Mouse (Mus musculus) neural tube, embryonic 11.5 days (tissue): Measurements from ENCODE around the gene Chrna5. TPM values are rescaled to one million over a fixed set of nuclear protein-coding genes. Genes with fewer than 3 reads are reported as not detected.

Experiments used
- ATAC-seq: fragments of 200-750 bp; cut with Nextera tagmentation; 2 replicates; pipeline ENCODE4 v1.8.0; 2017; ENCODE audit warnings: moderate number of reproducible peaks, mild to moderate bottlenecking, moderate TSS enrichment, moderate library complexity; ENCODE audit not compliant: insufficient read depth, low FRiP score, low TSS enrichment
- DNase-seq: peaks from one replicate; pipeline ENCODE4 v3.0.0-alpha.2; 2015; ENCODE audit warnings: low spot score
- H3K27ac ChIP-seq: fragments of 300-500 bp; sonication (generic); 2 replicates; pipeline ENCODE4 v1.5.1; 2014; ENCODE audit warnings: low read depth, mild to moderate bottlenecking, low read length
- H3K27me3 ChIP-seq: fragments of 300-500 bp; sonication (generic); 2 replicates; pipeline ENCODE4 v1.6.1; 2014; ENCODE audit warnings: mild to moderate bottlenecking, low read length, mixed read lengths; ENCODE audit not compliant: control insufficient read depth, insufficient read depth
- H3K36me3 ChIP-seq: fragments of 300-500 bp; sonication (generic); 2 replicates; pipeline ENCODE4 v1.6.1; 2014; ENCODE audit warnings: mild to moderate bottlenecking, low read length, moderate library complexity, mixed read lengths; ENCODE audit not compliant: control insufficient read depth, insufficient read depth
- H3K4me1 ChIP-seq: fragments of 300-500 bp; sonication (generic); 2 replicates; pipeline ENCODE4 v1.6.1; 2014; ENCODE audit warnings: low read length, mixed read lengths; ENCODE audit not compliant: control insufficient read depth, insufficient read depth
- H3K4me2 ChIP-seq: fragments of 300-500 bp; sonication (generic); 2 replicates; pipeline ENCODE4 v1.6.1; 2014; ENCODE audit warnings: low read depth, mild to moderate bottlenecking, moderate library complexity
- H3K4me3 ChIP-seq: fragments of 300-500 bp; sonication (generic); 2 replicates; pipeline ENCODE4 v1.5.1; 2014; ENCODE audit warnings: low read depth, low read length
- H3K9ac ChIP-seq: fragments of 300-500 bp; sonication (generic); 2 replicates; pipeline ENCODE4 v1.6.1; 2014; ENCODE audit warnings: mild to moderate bottlenecking, low read length
- H3K9me3 ChIP-seq: fragments of 300-500 bp; sonication (generic); 2 replicates; pipeline ENCODE4 v1.6.1; 2016; ENCODE audit warnings: low read length; ENCODE audit not compliant: control insufficient read depth
- WGBS: fragments of 180-500 bp; shearing (Covaris S2); extraction: QIAGEN DNeasy Blood & Tissue Kit; methylation state at CpG from one replicate; pipeline ENCODE4 v1.1.7; 2014; 5-methylcytosine and 5-hydroxymethylcytosine counted together
- polyA plus RNA-seq: library from polyadenylated mRNA; unstranded; fragments of >200 nt; fragmentation: Nextera tagmentation; extraction: Ambion mirVana; gene quantifications from 2 replicates; pipeline ENCODE4 v1.2.1, GENCODE M21; 2014

Chrna5 gene
- polyA plus RNA-seq, 1 experiment from 2014 or later, result 5.2 TPM

- Histone ChIP-seq H3K4me2 (no peak overlapping the region), H3K27ac (no peak overlapping the region), H3K4me1 (no peaks in the 10 kb centered on the region), H3K9ac (no peak overlapping the region), H3K9me3 (no peaks in the 10 kb centered on the region), H3K27me3 (no peaks in the 10 kb centered on the region), H3K4me3 (no peak overlapping the region), H3K36me3 (no peaks in the 10 kb centered on the region)
- no peak for ATAC-seq
- WGBS, result 72% methylated on average over 4 of the region's 4 CpGs
- DNase-seq, result no peak
These were observed 22.9 kb downstream of the Chrna5 start for GRCm38 (mm10) chr9:55003609-55004008.

- DNase-seq, result no peak
- Histone ChIP-seq H3K9ac (no peak overlapping the region), H3K4me2 (no peak overlapping the region), H3K27ac (no peak overlapping the region), H3K27me3 (no peaks in the 10 kb centered on the region), H3K4me1 (no peaks in the 10 kb centered on the region), H3K36me3 (no peaks in the 10 kb centered on the region), H3K4me3 (no peak overlapping the region), H3K9me3 (no peaks in the 10 kb centered on the region)
- ATAC-seq, result no peak
- WGBS, result 81% methylated on average over 2 of the region's 2 CpGs
These were observed 29.0 kb downstream of the Chrna5 start for GRCm38 (mm10) chr9:55009692-55010091.

- ATAC-seq (no peak), DNase-seq (no peak)
- Histone ChIP-seq H3K36me3 (no peaks in the 10 kb centered on the region; the same call in 1 of the 2 replicates), H3K9ac (no peak overlapping the region), H3K4me3 (no peak overlapping the region), H3K27me3 (no peaks in the 10 kb centered on the region), H3K9me3 (no peaks in the 10 kb centered on the region), H3K4me1 (no peaks in the 10 kb centered on the region), H3K27ac (no peak overlapping the region), H3K4me2 (no peak overlapping the region)
- WGBS, result 46% methylated on average over 6 of the region's 6 CpGs
These were observed 30.1 kb downstream of the Chrna5 start for GRCm38 (mm10) chr9:55010588-55011350.

GRCm38 (mm10) chr9:55016926-55017325 lies 36.2 kb downstream of the Chrna5 start:
- Histone ChIP-seq H3K27ac (no peak overlapping the region), H3K9me3 (no peaks in the 10 kb centered on the region), H3K4me3 (no peak overlapping the region), H3K9ac (no peak overlapping the region), H3K4me1 (no peaks in the 10 kb centered on the region), H3K27me3 (no peaks in the 10 kb centered on the region), H3K36me3 (no peaks in the 10 kb centered on the region; the same call in 1 of the 2 replicates), H3K4me2 (no peak overlapping the region)
- DNase-seq (no peak), ATAC-seq (no peak)
- WGBS, result 80% methylated on average over 3 of the region's 3 CpGs

GRCm38 (mm10) chr9:55023326-55023725 lies 42.6 kb downstream of the Chrna5 start:
- Histone ChIP-seq H3K27me3 (peaks cover 25% of the 10 kb centered on the region), H3K9me3 (no peaks in the 10 kb centered on the region), H3K4me1 (0 out of 2 replicates have a peak, but pooled peaks cover 3% of the 10 kb centered on the region), H3K4me3 (no peak overlapping the region), H3K4me2 (no peak overlapping the region), H3K36me3 (no peaks in the 10 kb centered on the region), H3K27ac (no peak overlapping the region), H3K9ac (no peak overlapping the region)
- 84% methylated on average over 5 of the region's 5 CpGs for WGBS
- ATAC-seq (no peak), DNase-seq (no peak)

GRCm38 (mm10) chr9:55023902-55024583 lies 43.4 kb downstream of the Chrna5 start:
- Histone ChIP-seq H3K4me1 (0 out of 2 replicates have a peak, but pooled peaks cover 3% of the 10 kb centered on the region), H3K4me3 (no peak overlapping the region), H3K27me3 (peaks cover 25% of the 10 kb centered on the region), H3K27ac (no peak overlapping the region), H3K9ac (no peak overlapping the region), H3K36me3 (no peaks in the 10 kb centered on the region), H3K4me2 (no peak overlapping the region), H3K9me3 (no peaks in the 10 kb centered on the region)
- peak; percentile 84 for DNase-seq
- ATAC-seq, result no peak
- WGBS, result 43% methylated on average over 13 of the region's 13 CpGs

GRCm38 (mm10) chr9:55025534-55026274 lies 45.0 kb downstream of the Chrna5 start:
- no peaks in the 10 kb centered on the region for H3K36me3 ChIP-seq
- H3K4me3 ChIP-seq, result peak overlapping the region; percentile 51
- ATAC-seq (peak; percentile 70), DNase-seq (peak; percentile 44)
- peaks cover 25% of the 10 kb centered on the region for H3K27me3 ChIP-seq
- H3K9ac ChIP-seq, result peak overlapping the region; percentile 78
- H3K27ac ChIP-seq, result peak overlapping the region; percentile 34
- 0 out of 2 replicates have a peak, but pooled peaks cover 3% of the 10 kb centered on the region for H3K4me1 ChIP-seq
- 7% methylated on average over 38 of the region's 38 CpGs for WGBS
- peak overlapping the region; percentile 68 for H3K4me2 ChIP-seq
- H3K9me3 ChIP-seq, result no peaks in the 10 kb centered on the region

GRCm38 (mm10) chr9:55026275-55026663 lies 45.6 kb downstream of the Chrna5 start, which contains the start of gene Chrna3:
Gene Chrna3 (minus strand): TSS chr9:55026562.
- peak; percentile 61 for ATAC-seq
- Histone ChIP-seq H3K27ac (peak within 1 kb of the TSS; percentile 34), H3K4me1 (0 out of 2 replicates have a peak, but pooled peaks cover 3% of the 10 kb centered on the region), H3K27me3 (peaks cover 25% of the 10 kb centered on the region), H3K9ac (peak within 1 kb of the TSS; percentile 78), H3K4me2 (peak within 1 kb of the TSS; percentile 68), H3K36me3 (no peaks in the 10 kb centered on the region), H3K9me3 (no peaks in the 10 kb centered on the region), H3K4me3 (peak within 1 kb of the TSS; percentile 51)
- DNase-seq, result peak; percentile 74
- whole genome bisulfite sequencing, result 0% methylated on average over 39 of the region's 39 CpGs
